ENCODE assay signal across 8 mouse cellular contexts in genomic region chr8:94012013-94012951, GRCm38 (mm10). TPM values are rescaled to one million over a fixed set of nuclear protein-coding genes. Genes with fewer than 3 reads are reported as not detected.
DNase-seq lines count a peak whose midpoint lies in the region; ATAC-seq and TF ChIP-seq lines count a peak whose summit lies in the region.

TSS of gene Amfr (minus strand) at chr8:94012842.

- no peak for TF ChIP-seq EP300 in heart, postnatal 0 days (IDR thresholded peaks at IDR 0.05; ENCODE audit: low read depth)

- H3K4me1 ChIP-seq in ES-E14 (ENCODE audit: control insufficient read depth in 2 of 2, insufficient read depth in 2 of 2, low read length in 2 of 2, poor library complexity in 1 of 2) = peaks cover 4 to 13% of the 10 kb centered on the region in 2 experiments; a peak in 3 of 4 replicates
- H3K4me1 ChIP-seq in forebrain, embryonic 13.5 days = peaks cover 38% of the 10 kb centered on the region
- peaks cover 15% of the 10 kb centered on the region for H3K4me1 ChIP-seq in heart, postnatal 0 days (ENCODE audit: control insufficient read depth, insufficient read depth)
- peaks cover 18% of the 10 kb centered on the region for H3K4me1 ChIP-seq in lung, embryonic 14.5 days (ENCODE audit: insufficient read depth)
- peaks cover 20% of the 10 kb centered on the region for H3K4me1 ChIP-seq in thymus, adult 2 months (replicated peaks; ENCODE audit: control insufficient read depth, insufficient read depth, low read length)

- no peak within 1 kb of the TSS for H3K27ac ChIP-seq in ES-E14 (ENCODE audit: insufficient read depth, low read depth, low read length, poor library complexity, severe bottlenecking)
- H3K27ac ChIP-seq in forebrain, embryonic 13.5 days = peak within 1 kb of the TSS; percentile 95
- peak within 1 kb of the TSS; percentile 97 for H3K27ac ChIP-seq in heart, postnatal 0 days (ENCODE audit: low read depth)
- peak within 1 kb of the TSS; percentile 94 for H3K27ac ChIP-seq in lung, embryonic 14.5 days (ENCODE audit: low read depth)
- H3K27ac ChIP-seq in thymus, adult 2 months (ENCODE audit: control insufficient read depth, insufficient read depth, low read length) = no peak within 1 kb of the TSS

- peaks cover 5% of the 10 kb centered on the region; the same call in 1 of the 2 replicates for H3K36me3 ChIP-seq in ES-E14 (ENCODE audit: control insufficient read depth, insufficient read depth, low read length, poor library complexity, severe bottlenecking)
- 0 out of 2 replicates have a peak, but pooled peaks cover 7% of the 10 kb centered on the region for H3K36me3 ChIP-seq in forebrain, embryonic 13.5 days (ENCODE audit: poor library complexity, severe bottlenecking)
- H3K36me3 ChIP-seq in heart, postnatal 0 days (replicated peaks; ENCODE audit: control insufficient read depth, insufficient read depth, low read length) = no peaks in the 10 kb centered on the region
- 0 out of 2 replicates have a peak, but pooled peaks cover 6% of the 10 kb centered on the region for H3K36me3 ChIP-seq in lung, embryonic 14.5 days (ENCODE audit: insufficient read depth)
- no peaks in the 10 kb centered on the region for H3K36me3 ChIP-seq in thymus, adult 2 months (ENCODE audit: control insufficient read depth, insufficient read depth, low read length)

- no peaks in the 10 kb centered on the region for H3K9me3 ChIP-seq in ES-E14 (ENCODE audit: control insufficient read depth, insufficient read depth, low read depth, low read length)
- H3K9me3 ChIP-seq in forebrain, embryonic 13.5 days (replicated peaks) = no peaks in the 10 kb centered on the region
- H3K9me3 ChIP-seq in heart, postnatal 0 days (replicated peaks; ENCODE audit: control insufficient read depth, low read length) = no peaks in the 10 kb centered on the region
- no peaks in the 10 kb centered on the region for H3K9me3 ChIP-seq in lung, embryonic 14.5 days (ENCODE audit: low read depth, low read length)

- H3K27me3 ChIP-seq in forebrain, embryonic 13.5 days = no peaks in the 10 kb centered on the region
- H3K27me3 ChIP-seq in heart, postnatal 0 days (ENCODE audit: control insufficient read depth, insufficient read depth, low read length) = no peaks in the 10 kb centered on the region
- no peaks in the 10 kb centered on the region for H3K27me3 ChIP-seq in lung, embryonic 14.5 days (ENCODE audit: insufficient read depth, low read length)
- no peaks in the 10 kb centered on the region for H3K27me3 ChIP-seq in thymus, adult 2 months (ENCODE audit: control insufficient read depth, insufficient read depth, low read length)

- peak within 1 kb of the TSS; percentile 74 for H3K4me2 ChIP-seq in forebrain, embryonic 13.5 days
- H3K4me2 ChIP-seq in heart, postnatal 0 days (ENCODE audit: low read depth, low read length) = peak within 1 kb of the TSS; percentile 98
- peak within 1 kb of the TSS; percentile 93 for H3K4me2 ChIP-seq in lung, embryonic 14.5 days

- peak; percentile 88 for ATAC-seq in cerebellum, adult (ENCODE audit: insufficient number of reproducible peaks, low FRiP score, low TSS enrichment)
- ATAC-seq in forebrain, embryonic 13.5 days = peak; percentile 94
- peak; percentile 94 for ATAC-seq in heart, postnatal 0 days (ENCODE audit: insufficient read depth, low read depth)
- ATAC-seq in lung, embryonic 14.5 days (ENCODE audit: insufficient read depth) = peak; percentile 94
- peak; percentile 59 for ATAC-seq in neutrophil, adult 5-6 weeks (ENCODE audit: extremely low read depth, insufficient number of reproducible peaks, low FRiP score, poor library complexity, severe bottlenecking)

- TF ChIP-seq POLR2A in thymus, adult 2 months (IDR thresholded peaks at IDR 0.05; ENCODE audit: control insufficient read depth, extremely low read depth, insufficient read depth, low read length, poor library complexity) = no peak

- H3K4me3 ChIP-seq in ES-E14 (ENCODE audit: insufficient read depth in 1 of 2, low read depth in 1 of 2, low read length in 2 of 2, poor library complexity in 1 of 2, severe bottlenecking in 1 of 2) = peak within 1 kb of the TSS; percentile 83 to 88
- H3K4me3 ChIP-seq in forebrain, embryonic 13.5 days = peak within 1 kb of the TSS; percentile 93
- H3K4me3 ChIP-seq in heart, postnatal 0 days (ENCODE audit: low read depth, low read length) = peak within 1 kb of the TSS; percentile 97
- peak within 1 kb of the TSS; percentile 94 for H3K4me3 ChIP-seq in lung, embryonic 14.5 days (ENCODE audit: low read depth, low read length)
- peak within 1 kb of the TSS; percentile 83 for H3K4me3 ChIP-seq in thymus, adult 2 months (ENCODE audit: control insufficient read depth, insufficient read depth, low read length)

- H3K9ac ChIP-seq in ES-E14 (ENCODE audit: insufficient read depth, low read depth, low read length, poor library complexity, severe bottlenecking) = peak within 1 kb of the TSS; percentile 88
- H3K9ac ChIP-seq in forebrain, embryonic 13.5 days = peak within 1 kb of the TSS; percentile 96
- H3K9ac ChIP-seq in heart, postnatal 0 days (replicated peaks; ENCODE audit: low read depth, low read length) = peak within 1 kb of the TSS; percentile 93
- H3K9ac ChIP-seq in lung, embryonic 14.5 days = peak within 1 kb of the TSS; percentile 94

- in situ Hi-C loops in ES-E14 (cut with MboI; ENCODE audit: low sequenced_read_pairs in 2 of 2, unreplicated experiment in 2 of 2) = no loop called here

- peak; percentile 19; the same call in 1 of the 2 replicates for TF ChIP-seq CTCF in heart, postnatal 0 days (IDR thresholded peaks at IDR 0.05; ENCODE audit: low read depth)
- TF ChIP-seq CTCF in lung, embryonic 14.5 days (IDR thresholded peaks at IDR 0.05; ENCODE audit: low read depth) = 0 out of 2 replicates have a peak, but pooled peaks have one; percentile 1
- TF ChIP-seq CTCF in thymus, adult 2 months (IDR thresholded peaks at IDR 0.05; ENCODE audit: borderline replicate concordance, control insufficient read depth, extremely low read depth, insufficient read depth, low read length, poor library complexity) = peak; percentile 53; the same call in 1 of the 2 replicates

- under 1% methylated on average over 104 of the region's 130 CpGs for WGBS in forebrain, embryonic 13.5 days
- under 1% methylated on average over 106 of the region's 130 CpGs for WGBS in heart, postnatal 0 days
- WGBS in lung, embryonic 14.5 days = under 1% methylated on average over 120 of the region's 130 CpGs
- whole genome bisulfite sequencing in thymus, adult 2 months = 2% methylated on average over 123 of the region's 130 CpGs

- DNase-seq in ES-E14 (ENCODE audit: low read depth, low spot score) = no peak
- DNase-seq in heart, postnatal 0 days (ENCODE audit: low spot score) = peak; percentile 84
- peak; percentile 78 to 87 for DNase-seq in kidney, postnatal 4 days
- peak; percentile 89 for DNase-seq in lung, embryonic 14.5 days
- peak; percentile 56 for DNase-seq in thymus, adult 2 months

TF ChIP-seq in ES-E14, 5 proteins besides CTCF, POLR2A, EP300 and RAD21:
- TF ChIP-seq HCFC1 (IDR thresholded peaks at IDR 0.05; ENCODE audit: borderline replicate concordance, insufficient read depth, low read length) = 0 out of 2 replicates have a peak, but pooled peaks have one; percentile 16
- no peak for TF ChIP-seq CHD2 (IDR thresholded peaks at IDR 0.05; ENCODE audit: low read depth, low read length)

RNA-seq across cellular contexts. Expression of gene Amfr, which starts in this region (rescaled TPM):
- 67.1 and 73.6 TPM in 2 replicates for total RNA-seq in ES-E14 (2012; rRNA removed)
- polyA plus RNA-seq in forebrain, embryonic 13.5 days (2015; fragmentation: Nextera tagmentation; extraction: Ambion mirVana) = 50.8 TPM in 2 replicates
- 143 and 148 TPM in 2 replicates for total RNA-seq in heart, postnatal 0 days (2014; rRNA removed; ENCODE audit: low replicate concordance)
- 52.8 and 57.0 TPM in 2 replicates for polyA plus RNA-seq in heart, postnatal 0 days (2015; fragmentation: Nextera tagmentation; extraction: Ambion mirVana)
- 53.6 and 54.7 TPM in 2 replicates for polyA plus RNA-seq in lung, embryonic 14.5 days (2014; fragmentation: Nextera tagmentation; extraction: Ambion mirVana)
- 108 and 112 TPM in 2 replicates for total RNA-seq in neutrophil, adult 5-6 weeks (2017)
- 101 and 112 TPM in 2 replicates for polyA plus RNA-seq in thymus, adult 2 months (2012; rRNA removed)

Comparison
In these comparisons a context has a peak if more than half of its experiments do, and no peak if none do; other contexts are left out.
1. H3K27ac ChIP-seq: peak in forebrain, embryonic 13.5 days (single experiment), heart, postnatal 0 days (single experiment) and lung, embryonic 14.5 days (single experiment); none in ES-E14 (single experiment) and thymus, adult 2 months (single experiment).
2. CTCF ChIP-seq: peak in every context shown above with its lines; median percentile 53 in thymus, adult 2 months; 19 in heart, postnatal 0 days; 1 in lung, embryonic 14.5 days.
3. Peak in every context shown above with its lines, with median percentiles within 50 percentile points of each other: H3K4me3 ChIP-seq, H3K9ac ChIP-seq, ATAC-seq and H3K4me2 ChIP-seq.